Mouse (Mus musculus): ENCODE measurements around the gene Dgkz. TPM values are rescaled to one million over a fixed set of nuclear protein-coding genes. Genes with fewer than 3 reads are reported as not detected.

Gene Dgkz
- polyA plus RNA-seq, 1 experiment from 2014 or later, result 55.9 TPM

DNA sequence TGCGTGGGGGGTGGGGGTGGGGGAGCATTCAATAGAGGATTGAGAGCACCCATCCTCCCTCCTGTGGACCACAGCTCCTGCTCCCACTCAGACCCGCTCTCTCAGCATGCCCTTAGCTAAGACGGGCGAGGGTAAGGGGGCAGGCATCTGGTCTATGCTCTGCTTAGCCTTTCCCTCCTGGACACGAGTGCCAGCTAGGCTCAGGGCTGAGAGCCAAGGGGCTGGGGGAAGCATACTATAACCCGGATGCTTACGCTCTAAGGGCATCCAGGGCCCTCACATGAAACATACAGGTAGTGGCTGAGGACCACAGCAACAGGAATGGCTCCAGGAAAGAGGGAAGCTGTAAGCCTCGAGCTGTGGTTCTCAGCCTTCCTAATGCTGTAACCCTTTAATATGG lies 17.6 kb downstream of the Dgkz start:
- ATAC-seq (ENCODE audit: low read depth), result no peak
- Histone ChIP-seq H3K27me3 (ENCODE audit: control insufficient read depth, insufficient read depth, low read depth, low read length) (no peaks in the 10 kb centered on the region), H3K4me1 (replicated peaks; ENCODE audit: control insufficient read depth, insufficient read depth, low read length) (peaks cover 75% of the 10 kb centered on the region), H3K9me3 (ENCODE audit: control insufficient read depth, low read length) (no peaks in the 10 kb centered on the region), H3K36me3 (ENCODE audit: control insufficient read depth, insufficient read depth, low read length) (no peaks in the 10 kb centered on the region), H3K9ac (ENCODE audit: low read length) (0 out of 2 replicates have a peak overlapping the region, but pooled peaks have one; percentile 26), H3K4me3 (ENCODE audit: low read length) (no peak overlapping the region), H3K27ac (ENCODE audit: low read length) (no peak overlapping the region), H3K4me2 (ENCODE audit: low read depth, low read length) (no peak overlapping the region)
- WGBS, result 79% methylated on average over 8 of the region's 8 CpGs

GRCm38 (mm10) chr2:91957096-91957495 lies 18.6 kb downstream of the Dgkz start:
- ATAC-seq (ENCODE audit: low read depth), result peak; percentile 66
- peaks cover 67% of the 10 kb centered on the region for H3K4me1 ChIP-seq (replicated peaks; ENCODE audit: control insufficient read depth, insufficient read depth, low read length)
- no peak overlapping the region for H3K4me2 ChIP-seq (ENCODE audit: low read depth, low read length)
- no peaks in the 10 kb centered on the region for H3K27me3 ChIP-seq (ENCODE audit: control insufficient read depth, insufficient read depth, low read depth, low read length)
- H3K4me3 ChIP-seq (ENCODE audit: low read length), result no peak overlapping the region
- 3% methylated on average over 4 of the region's 4 CpGs for WGBS
- H3K36me3 ChIP-seq (ENCODE audit: control insufficient read depth, insufficient read depth, low read length), result no peaks in the 10 kb centered on the region
- H3K9ac ChIP-seq (ENCODE audit: low read length), result no peak overlapping the region
- H3K27ac ChIP-seq (ENCODE audit: low read length), result peak overlapping the region; percentile 36; the same call in 1 of the 2 replicates
- no peaks in the 10 kb centered on the region for H3K9me3 ChIP-seq (ENCODE audit: control insufficient read depth, low read length)

DNA sequence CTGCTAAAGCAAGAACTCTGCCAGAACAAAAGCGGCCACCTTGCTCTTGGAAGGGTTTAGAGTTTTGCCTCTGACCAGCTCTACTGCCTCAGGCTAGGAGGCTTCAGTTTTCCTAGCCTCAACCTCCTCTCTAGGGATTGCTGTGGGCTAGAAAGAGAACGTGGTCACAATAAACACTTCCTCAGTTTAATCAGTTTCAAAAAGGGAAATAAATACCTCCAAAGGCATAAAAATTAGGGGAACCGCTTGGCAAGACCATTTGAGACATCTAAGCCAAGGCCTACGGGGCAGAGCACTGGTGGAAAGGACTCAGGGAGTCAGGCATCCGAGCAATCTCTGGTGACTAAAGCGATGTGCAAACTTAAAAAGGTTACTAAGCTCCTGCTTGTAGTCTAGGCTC lies 19.8 kb downstream of the Dgkz start:
- no peak overlapping the region for H3K4me2 ChIP-seq (ENCODE audit: low read depth, low read length)
- WGBS, result 75% methylated on average over 6 of the region's 6 CpGs
- no peak overlapping the region for H3K9ac ChIP-seq (ENCODE audit: low read length)
- peak overlapping the region; percentile 91 for H3K27ac ChIP-seq (ENCODE audit: low read length)
- H3K9me3 ChIP-seq (ENCODE audit: control insufficient read depth, low read length), result no peaks in the 10 kb centered on the region
- ATAC-seq (ENCODE audit: low read depth), result no peak
- H3K4me1 ChIP-seq (replicated peaks; ENCODE audit: control insufficient read depth, insufficient read depth, low read length), result peaks cover 57% of the 10 kb centered on the region
- H3K36me3 ChIP-seq (ENCODE audit: control insufficient read depth, insufficient read depth, low read length), result no peaks in the 10 kb centered on the region
- H3K4me3 ChIP-seq (ENCODE audit: low read length), result no peak overlapping the region
- H3K27me3 ChIP-seq (ENCODE audit: control insufficient read depth, insufficient read depth, low read depth, low read length), result no peaks in the 10 kb centered on the region

DNA sequence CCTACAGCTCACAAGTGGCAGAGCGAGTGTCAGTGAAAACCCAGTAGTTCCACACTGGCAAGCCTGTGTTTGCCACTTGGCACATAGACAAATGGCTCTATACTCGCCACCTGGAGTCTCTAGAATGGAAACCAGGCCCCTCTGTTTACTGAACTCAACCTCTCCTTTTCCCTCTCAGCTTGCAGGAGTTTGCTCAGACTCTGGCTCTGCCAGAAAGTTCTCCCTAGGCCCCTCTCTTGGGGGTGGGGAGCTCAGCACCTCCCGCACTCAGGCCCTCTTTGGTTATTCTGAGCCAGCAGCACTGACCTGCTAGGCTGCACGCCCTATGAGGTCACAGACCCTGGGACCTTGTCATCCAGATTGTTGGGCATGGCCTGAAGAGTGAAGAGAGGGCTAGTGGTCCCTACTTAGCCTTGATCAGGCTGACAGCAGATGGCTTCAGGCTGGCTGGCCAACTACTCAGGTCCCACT lies 20.5 kb downstream of the Dgkz start:
- no peak overlapping the region for H3K4me2 ChIP-seq (ENCODE audit: low read depth, low read length)
- H3K27me3 ChIP-seq (ENCODE audit: control insufficient read depth, insufficient read depth, low read depth, low read length), result no peaks in the 10 kb centered on the region
- WGBS, result 55% methylated on average over 4 of the region's 4 CpGs
- no peak overlapping the region for H3K4me3 ChIP-seq (ENCODE audit: low read length)
- ATAC-seq (ENCODE audit: low read depth), result peak; percentile 14; the same call in 1 of the 2 replicates
- no peaks in the 10 kb centered on the region for H3K9me3 ChIP-seq (ENCODE audit: control insufficient read depth, low read length)
- no peak overlapping the region for H3K9ac ChIP-seq (ENCODE audit: low read length)
- H3K4me1 ChIP-seq (replicated peaks; ENCODE audit: control insufficient read depth, insufficient read depth, low read length), result peaks cover 64% of the 10 kb centered on the region
- H3K36me3 ChIP-seq (ENCODE audit: control insufficient read depth, insufficient read depth, low read length), result no peaks in the 10 kb centered on the region
- peak overlapping the region; percentile 91 for H3K27ac ChIP-seq (ENCODE audit: low read length)

- no peak overlapping the region for H3K4me2 ChIP-seq (ENCODE audit: low read depth, low read length)
- 0 out of 2 replicates have a peak overlapping the region, but pooled peaks have one; percentile 43 for H3K9ac ChIP-seq (ENCODE audit: low read length)
- no peak overlapping the region for H3K4me3 ChIP-seq (ENCODE audit: low read length)
- H3K4me1 ChIP-seq (replicated peaks; ENCODE audit: control insufficient read depth, insufficient read depth, low read length), result peaks cover 67% of the 10 kb centered on the region
- H3K27ac ChIP-seq (ENCODE audit: low read length), result peak overlapping the region; percentile 91
- H3K27me3 ChIP-seq (ENCODE audit: control insufficient read depth, insufficient read depth, low read depth, low read length), result no peaks in the 10 kb centered on the region
- H3K9me3 ChIP-seq (ENCODE audit: control insufficient read depth, low read length), result no peaks in the 10 kb centered on the region
- ATAC-seq (ENCODE audit: low read depth), result peak; percentile 79
- 11% methylated on average over 5 of the region's 5 CpGs for WGBS
- H3K36me3 ChIP-seq (ENCODE audit: control insufficient read depth, insufficient read depth, low read length), result no peaks in the 10 kb centered on the region
Measured at GRCm38 (mm10) chr2:91953825-91954224, 21.8 kb downstream of the Dgkz start.

DNA sequence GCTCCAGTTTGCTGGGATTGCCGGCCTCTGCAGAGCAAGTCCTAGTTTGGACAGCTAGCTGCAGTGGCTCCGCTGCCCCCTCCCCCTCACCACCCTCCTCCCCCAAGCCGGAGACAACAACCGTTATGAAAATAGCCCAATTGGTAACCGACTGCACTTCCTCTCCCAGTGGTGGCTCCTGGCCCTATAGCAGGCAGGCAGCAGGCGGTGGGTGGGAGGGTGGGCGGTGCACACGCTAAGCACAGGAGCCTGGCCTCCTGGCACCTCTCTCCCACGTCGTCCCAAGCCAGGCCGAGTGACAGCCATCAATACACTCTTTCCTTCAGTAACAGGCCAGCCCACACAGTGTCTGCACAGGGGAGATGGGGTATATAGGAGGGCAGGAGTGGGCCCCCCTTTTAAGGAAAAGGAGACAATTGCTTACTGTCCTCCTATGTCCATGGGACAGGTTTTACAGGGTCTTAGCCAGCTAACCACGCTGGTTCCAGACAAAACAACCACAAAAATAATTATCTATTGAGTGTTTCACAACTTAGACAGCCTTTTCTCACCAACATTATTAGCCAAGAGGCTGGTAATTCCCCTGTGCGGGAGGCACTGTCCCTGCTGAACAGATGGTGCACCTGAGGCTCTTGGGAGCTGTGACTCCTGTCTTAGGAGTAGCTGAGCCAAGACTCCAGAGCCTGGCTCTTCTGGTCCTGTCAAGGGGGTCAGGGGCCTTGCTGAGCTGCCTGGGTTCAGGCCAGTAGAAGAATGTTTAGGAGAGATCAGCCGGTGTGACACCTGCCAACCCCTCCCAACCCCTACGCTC lies 25.2 kb downstream of the Dgkz start:
- Histone ChIP-seq H3K4me1 (replicated peaks; ENCODE audit: control insufficient read depth, insufficient read depth, low read length) (peaks cover 64% of the 10 kb centered on the region), H3K9ac (ENCODE audit: low read length) (peak overlapping the region; percentile 60), H3K27me3 (ENCODE audit: control insufficient read depth, insufficient read depth, low read depth, low read length) (no peaks in the 10 kb centered on the region), H3K4me2 (ENCODE audit: low read depth, low read length) (peak overlapping the region; percentile 55), H3K27ac (ENCODE audit: low read length) (peak overlapping the region; percentile 89), H3K4me3 (ENCODE audit: low read length) (peak overlapping the region; percentile 29), H3K9me3 (ENCODE audit: control insufficient read depth, low read length) (no peaks in the 10 kb centered on the region), H3K36me3 (ENCODE audit: control insufficient read depth, insufficient read depth, low read length) (no peaks in the 10 kb centered on the region)
- peak; percentile 62 for ATAC-seq (ENCODE audit: low read depth)
- WGBS, result 19% methylated on average over 15 of the region's 15 CpGs

DNA sequence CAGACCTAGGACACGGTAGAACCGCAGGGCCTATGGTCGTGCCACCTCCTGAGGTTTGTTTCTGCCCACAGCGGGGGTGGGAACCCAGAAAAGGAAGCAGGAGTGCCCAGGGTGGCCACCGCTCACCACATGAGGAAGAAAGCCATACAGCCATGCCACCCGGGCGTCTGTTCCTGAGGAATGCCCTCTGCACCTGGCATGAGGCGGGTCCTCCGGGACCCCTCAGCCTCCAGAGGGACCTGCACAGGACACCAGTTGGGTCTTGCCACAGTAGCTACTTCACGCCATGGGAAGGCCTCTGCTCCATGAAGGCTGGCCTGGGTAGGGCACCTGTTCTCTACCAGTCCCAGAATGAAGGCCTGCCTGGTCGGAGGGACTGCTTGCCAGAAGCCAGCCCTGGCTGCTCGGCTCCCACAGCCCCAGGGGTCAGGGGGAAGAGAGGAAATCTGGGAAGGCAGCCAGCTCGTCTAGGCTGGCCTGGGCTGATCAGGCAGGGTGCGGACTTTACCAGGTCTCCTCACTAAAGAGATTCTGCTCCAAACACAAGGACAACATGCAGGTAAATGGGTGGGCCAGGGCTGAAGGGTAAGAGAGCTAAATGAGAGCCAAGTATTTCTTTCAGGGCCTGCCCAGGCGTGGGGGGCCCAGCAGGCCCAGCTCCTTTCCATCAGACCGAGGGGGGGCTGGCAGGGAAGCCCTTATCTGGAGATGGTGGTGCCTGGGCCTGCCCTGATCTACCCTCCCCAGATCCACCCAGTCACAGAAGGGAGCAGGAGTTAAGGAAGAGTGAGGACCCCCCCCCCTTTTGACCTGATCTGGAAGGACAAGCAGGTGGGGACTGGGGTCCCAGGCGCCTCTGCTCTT lies 26.0 kb downstream of the Dgkz start:
- no peaks in the 10 kb centered on the region for H3K9me3 ChIP-seq (ENCODE audit: control insufficient read depth, low read length)
- WGBS, result 54% methylated on average over 17 of the region's 17 CpGs
- peaks cover 55% of the 10 kb centered on the region for H3K4me1 ChIP-seq (replicated peaks; ENCODE audit: control insufficient read depth, insufficient read depth, low read length)
- H3K36me3 ChIP-seq (ENCODE audit: control insufficient read depth, insufficient read depth, low read length), result no peaks in the 10 kb centered on the region
- H3K9ac ChIP-seq (ENCODE audit: low read length), result peak overlapping the region; percentile 60
- peak overlapping the region; percentile 89 for H3K27ac ChIP-seq (ENCODE audit: low read length)
- no peaks in the 10 kb centered on the region for H3K27me3 ChIP-seq (ENCODE audit: control insufficient read depth, insufficient read depth, low read depth, low read length)
- peak overlapping the region; percentile 29 for H3K4me3 ChIP-seq (ENCODE audit: low read length)
- peak overlapping the region; percentile 55 for H3K4me2 ChIP-seq (ENCODE audit: low read depth, low read length)
- peak; percentile 62 for ATAC-seq (ENCODE audit: low read depth)

GRCm38 (mm10) chr2:91948792-91949241 lies 26.8 kb downstream of the Dgkz start:
- 58% methylated on average over 3 of the region's 3 CpGs for WGBS
- no peak for ATAC-seq (ENCODE audit: low read depth)
- peaks cover 47% of the 10 kb centered on the region for H3K4me1 ChIP-seq (replicated peaks; ENCODE audit: control insufficient read depth, insufficient read depth, low read length)
- no peaks in the 10 kb centered on the region for H3K36me3 ChIP-seq (ENCODE audit: control insufficient read depth, insufficient read depth, low read length)
- H3K27me3 ChIP-seq (ENCODE audit: control insufficient read depth, insufficient read depth, low read depth, low read length), result no peaks in the 10 kb centered on the region
- H3K27ac ChIP-seq (ENCODE audit: low read length), result no peak overlapping the region
- H3K9me3 ChIP-seq (ENCODE audit: control insufficient read depth, low read length), result no peaks in the 10 kb centered on the region
- H3K4me3 ChIP-seq (ENCODE audit: low read length), result no peak overlapping the region
- no peak overlapping the region for H3K4me2 ChIP-seq (ENCODE audit: low read depth, low read length)
- no peak overlapping the region for H3K9ac ChIP-seq (ENCODE audit: low read length)

DNA sequence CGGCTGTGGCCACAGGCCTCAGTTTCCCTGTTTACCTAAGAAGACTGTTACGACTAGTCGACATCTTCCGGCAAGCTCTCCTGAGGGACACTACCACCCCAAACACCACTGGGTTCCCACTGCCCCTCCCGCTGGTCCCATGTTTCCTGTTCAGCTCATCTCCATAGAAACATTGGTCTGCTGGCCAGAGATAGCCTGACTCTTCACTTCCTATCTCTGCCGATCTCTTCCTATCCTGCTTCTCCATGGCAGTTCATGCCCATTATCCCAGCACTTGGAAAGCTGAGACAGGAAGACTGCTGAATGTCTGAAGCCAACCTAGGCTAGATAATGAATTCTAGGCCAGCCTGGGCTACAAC lies 27.5 kb downstream of the Dgkz start:
- Histone ChIP-seq H3K27ac (ENCODE audit: low read length) (peak overlapping the region; percentile 54), H3K9me3 (ENCODE audit: control insufficient read depth, low read length) (no peaks in the 10 kb centered on the region), H3K36me3 (ENCODE audit: control insufficient read depth, insufficient read depth, low read length) (no peaks in the 10 kb centered on the region), H3K4me3 (ENCODE audit: low read length) (no peak overlapping the region), H3K4me2 (ENCODE audit: low read depth, low read length) (no peak overlapping the region), H3K4me1 (replicated peaks; ENCODE audit: control insufficient read depth, insufficient read depth, low read length) (peaks cover 40% of the 10 kb centered on the region), H3K9ac (ENCODE audit: low read length) (no peak overlapping the region), H3K27me3 (ENCODE audit: control insufficient read depth, insufficient read depth, low read depth, low read length) (no peaks in the 10 kb centered on the region)
- 60% methylated on average over 6 of the region's 6 CpGs for WGBS
- no peak for ATAC-seq (ENCODE audit: low read depth)
